Mouse (Mus musculus) kidney, adult 8-10 months (tissue): ENCODE results near the gene Cdkn2a.

Experiments
- DNase-seq, 2 experiments: peaks; one replicate each; pipeline ENCODE4 v3.0.0; 2022

Gene Cdkn2a

GRCm38 (mm10) chr4:89294486-89295440, at the start of gene Cdkn2a:
Cdkn2a (minus strand) TSS chr4:89294653.
- DNase-seq = peak; percentile 15 to 36

GRCm38 (mm10) chr4:89313461-89313860, 19.0 kb upstream of the Cdkn2a start:
- DNase-seq = no peak

GRCm38 (mm10) chr4:89310491-89311254, 16.2 kb upstream of the Cdkn2a start, which contains the start of gene Cdkn2b:
Cdkn2b (minus strand) TSS chr4:89311039.
- DNase-seq = peak; percentile 84 to 91

- DNase-seq = no peak
Measured at GRCm38 (mm10) chr4:89309996-89310395, 15.5 kb upstream of the Cdkn2a start.

GRCm38 (mm10) chr4:89308001-89308400, 13.5 kb upstream of the Cdkn2a start:
- DNase-seq = no peak

GRCm38 (mm10) chr4:89306798-89307365, 12.4 kb upstream of the Cdkn2a start:
- DNase-seq = no peak

GRCm38 (mm10) chr4:89305691-89306090, 11.2 kb upstream of the Cdkn2a start:
- DNase-seq = no peak

- DNase-seq = no peak
Measured at GRCm38 (mm10) chr4:89303281-89303995, 9.0 kb upstream of the Cdkn2a start.

GRCm38 (mm10) chr4:89302129-89302528, 7.7 kb upstream of the Cdkn2a start:
- no peak for DNase-seq

- no peak for DNase-seq
Measured at GRCm38 (mm10) chr4:89299721-89300120, 5.3 kb upstream of the Cdkn2a start.

- no peak for DNase-seq
Measured at GRCm38 (mm10) chr4:89295441-89296220, 1.2 kb upstream of the Cdkn2a start.

GRCm38 (mm10) chr4:89294091-89294485, 365 bp downstream of the Cdkn2a start:
- DNase-seq = no peak

- DNase-seq = no peak
Measured at GRCm38 (mm10) chr4:89293516-89293915, 937 bp downstream of the Cdkn2a start.

- DNase-seq = no peak
Measured at GRCm38 (mm10) chr4:89289028-89289427, 5.4 kb downstream of the Cdkn2a start.

- DNase-seq = no peak
Measured at GRCm38 (mm10) chr4:89286566-89286965, 7.9 kb downstream of the Cdkn2a start.

- no peak for DNase-seq
Measured at GRCm38 (mm10) chr4:89285688-89286087, 8.8 kb downstream of the Cdkn2a start.

- DNase-seq = no peak
Measured at GRCm38 (mm10) chr4:89282661-89283060, 11.8 kb downstream of the Cdkn2a start.

GRCm38 (mm10) chr4:89282036-89282566, 12.4 kb downstream of the Cdkn2a start:
- DNase-seq = no peak

GRCm38 (mm10) chr4:89281236-89281635, 13.2 kb downstream of the Cdkn2a start:
- no peak for DNase-seq

GRCm38 (mm10) chr4:89279641-89280040, 14.8 kb downstream of the Cdkn2a start:
- DNase-seq = no peak

- DNase-seq = no peak
Measured at GRCm38 (mm10) chr4:89277381-89277940, 17.0 kb downstream of the Cdkn2a start.
